Mouse (Mus musculus) heart, adult 2 months (tissue): ENCODE data around the gene Ace2. TPM values are rescaled to one million over a fixed set of nuclear protein-coding genes. Genes with fewer than 3 reads are reported as not detected.
A peak's percentile ranks its signal among the peaks of the same experiment; 100 is the strongest.

Experiments used
- DNase-seq, 2 experiments: peaks; one replicate each; pipeline ENCODE4 v3.0.0; 2021
- H3K27ac ChIP-seq: fragments of 200-600 bp; 2 replicates; pipeline ENCODE4 v1.8.1; 2022
- H3K27me3 ChIP-seq: fragments of 200-500 bp; 2 replicates; pipeline ENCODE4 v1.6.1; 2012; ENCODE audit warnings: mild to moderate bottlenecking, low read length, inconsistent platforms, mixed read lengths; ENCODE audit not compliant: control insufficient read depth, insufficient read depth
- H3K36me3 ChIP-seq: fragments of 200-500 bp; 2 replicates; pipeline ENCODE4 v1.6.1; 2012; ENCODE audit warnings: low read length, inconsistent platforms; ENCODE audit not compliant: control insufficient read depth, insufficient read depth
- H3K4me1 ChIP-seq: fragments of 200-500 bp; 2 replicates; pipeline ENCODE4 v1.6.1; 2011; ENCODE audit warnings: low read length; ENCODE audit not compliant: control insufficient read depth, insufficient read depth
- H3K4me3 ChIP-seq: fragments of 200-600 bp; 2 replicates; pipeline ENCODE4 v1.8.1; 2022
- H3K79me2 ChIP-seq: fragments of 200-500 bp; replicated peaks from 2 replicates; pipeline ENCODE4 v1.6.1; 2012; ENCODE audit warnings: mild to moderate bottlenecking, inconsistent platforms, low read length, moderate library complexity, mixed read lengths; ENCODE audit not compliant: control insufficient read depth, insufficient read depth
- H3K9ac ChIP-seq: fragments of 200-500 bp; 2 replicates; pipeline ENCODE4 v1.6.1; 2012; ENCODE audit warnings: low read depth, mild to moderate bottlenecking, control low read depth, inconsistent platforms, low read length, mixed read lengths
- CTCF ChIP-seq: fragments of 200-600 bp; IDR thresholded peaks from 2 replicates; pipeline ENCODE4 v1.8.1; 2022; ENCODE audit warnings: antibody characterized with exemption, mild to moderate bottlenecking, moderate library complexity
- EP300 ChIP-seq: fragments of 200-500 bp; IDR thresholded peaks from 2 replicates; pipeline ENCODE4 v1.6.1; 2011; ENCODE audit warnings: low read depth, low read length, control low read depth; ENCODE audit not compliant: insufficient read depth
- POLR2A ChIP-seq: fragments of 200-500 bp; IDR thresholded peaks from 2 replicates; pipeline ENCODE4 v1.6.1; 2011; ENCODE audit warnings: mild to moderate bottlenecking, low read depth, low read length, control low read depth; ENCODE audit not compliant: insufficient read depth
- WGBS: fragments of 180-500 bp; shearing (Covaris S2); methylation state at CpG from one replicate; pipeline ENCODE4 v1.1.7; 2018; 5-methylcytosine and 5-hydroxymethylcytosine counted together
- intact Hi-C: fragments of 180-260 bp; cut with DNase I; formaldehyde crosslinking; loops from one replicate; pipeline ENCODE4 v1.15.1; 2025
- polyA plus RNA-seq: library from polyadenylated mRNA; depleted of rRNA; stranded (reverse); fragments of >200 nt; gene quantifications from 2 replicates; pipeline ENCODE4 v1.2.3, GENCODE M21; 2012; rRNA removed
- total RNA-seq, 2 experiments: library from RNA; stranded (reverse); gene quantifications; 2 replicates each; pipeline ENCODE4 v1.2.3; 2021

Gene Ace2
- total and polyA plus RNA-seq, 3 experiments: 0.51 to 1.6 (median 1.1) TPM

- H3K4me3 ChIP-seq: no peak overlapping the region
- DNase-seq: no peak
- H3K4me1 ChIP-seq: no peaks in the 10 kb centered on the region
- intact Hi-C loops: loop anchor here (10.0 kb wide), 1 partner anchor 1275 kb away; no protein-coding TSS in a partner anchor
- no peaks in the 10 kb centered on the region for H3K79me2 ChIP-seq
- no peak for TF ChIP-seq EP300
- no peak for TF ChIP-seq POLR2A
- TF ChIP-seq CTCF: no peak
- H3K9ac ChIP-seq: no peak overlapping the region
- H3K27ac ChIP-seq: no peak overlapping the region
- H3K27me3 ChIP-seq: no peaks in the 10 kb centered on the region
- no peaks in the 10 kb centered on the region for H3K36me3 ChIP-seq
Measured at GRCm38 (mm10) chrX:164189880-164190279, 50.7 kb downstream of the Ace2 start.

DNA sequence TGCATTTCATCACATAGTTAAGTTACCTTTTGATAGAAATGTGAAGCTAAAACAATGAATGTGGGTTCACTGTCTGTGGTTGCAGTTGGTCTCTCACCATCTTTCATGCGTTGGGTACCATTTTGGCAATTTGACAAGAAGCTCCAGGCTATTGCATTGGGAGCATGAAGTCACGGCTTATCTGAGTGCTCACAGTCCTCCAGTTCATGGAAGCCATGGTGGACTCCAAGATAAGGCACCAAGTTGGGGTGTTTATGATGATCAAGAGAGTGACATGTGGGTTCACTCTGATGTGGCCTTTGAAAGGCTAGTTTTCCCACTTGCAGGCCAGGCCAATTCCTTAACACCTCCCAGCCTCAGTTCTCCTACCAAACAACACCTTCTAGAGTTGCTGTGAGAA is 58.5 kb downstream of the Ace2 start:
- TF ChIP-seq CTCF: no peak
- TF ChIP-seq POLR2A: no peak
- WGBS: 78% methylated on average over 2 of the region's 2 CpGs
- no peaks in the 10 kb centered on the region for H3K27me3 ChIP-seq
- no peak overlapping the region for H3K9ac ChIP-seq
- no peak overlapping the region for H3K27ac ChIP-seq
- no peaks in the 10 kb centered on the region for H3K4me1 ChIP-seq
- intact Hi-C loops: no loop called here
- H3K4me3 ChIP-seq: no peak overlapping the region
- no peaks in the 10 kb centered on the region for H3K79me2 ChIP-seq
- H3K36me3 ChIP-seq: no peaks in the 10 kb centered on the region
- no peak for DNase-seq

DNA sequence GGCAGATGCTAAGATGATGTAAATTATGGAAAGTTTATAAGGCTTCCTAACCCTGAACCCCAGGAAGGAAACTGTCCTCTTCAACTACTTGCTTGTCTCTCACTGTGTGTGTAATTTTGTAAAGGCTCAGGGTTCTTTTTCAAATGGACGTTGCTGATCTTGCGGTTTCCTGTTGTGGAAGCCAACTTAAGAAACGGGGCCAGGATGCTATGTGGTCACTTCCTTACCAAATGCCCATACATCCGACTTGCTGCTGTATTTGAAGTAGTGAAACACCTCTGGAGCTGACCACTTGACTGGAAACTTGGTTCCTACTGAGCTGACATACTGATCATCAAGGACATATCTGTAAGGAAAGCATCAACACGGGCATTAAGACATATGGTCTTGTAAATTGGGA is 61.4 kb downstream of the Ace2 start:
- TF ChIP-seq CTCF (no peak), EP300 (no peak), POLR2A (no peak)
- Histone ChIP-seq H3K79me2 (no peaks in the 10 kb centered on the region), H3K27ac (no peak overlapping the region), H3K36me3 (no peaks in the 10 kb centered on the region), H3K4me1 (no peaks in the 10 kb centered on the region), H3K9ac (no peak overlapping the region), H3K4me3 (no peak overlapping the region), H3K27me3 (no peaks in the 10 kb centered on the region)
- WGBS: 48% methylated on average over 5 of the region's 5 CpGs
- no peak for DNase-seq
- intact Hi-C loops: no loop called here

DNA sequence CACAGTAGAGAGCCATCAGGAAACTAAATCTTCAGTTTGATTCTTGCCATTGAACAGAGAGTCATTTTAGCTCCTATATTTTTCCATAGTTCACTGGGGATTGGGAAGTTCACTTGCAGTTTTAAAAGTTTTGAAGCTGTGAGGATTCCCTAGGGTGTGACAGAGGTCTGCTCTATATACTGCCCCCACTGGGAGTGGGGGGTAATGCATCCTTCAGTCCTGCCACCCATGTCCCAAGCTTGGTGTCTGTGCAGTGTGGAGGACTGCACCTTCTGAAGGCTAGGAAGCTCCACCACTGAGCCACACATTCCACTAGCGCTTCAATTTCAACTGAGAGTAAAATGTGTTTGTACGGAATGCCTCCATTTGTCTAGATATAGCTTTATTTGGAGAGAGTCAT is 82.9 kb downstream of the Ace2 start:
- Histone ChIP-seq H3K79me2 (no peaks in the 10 kb centered on the region), H3K4me1 (no peaks in the 10 kb centered on the region), H3K4me3 (no peak overlapping the region), H3K36me3 (no peaks in the 10 kb centered on the region), H3K27ac (no peak overlapping the region), H3K9ac (no peak overlapping the region), H3K27me3 (no peaks in the 10 kb centered on the region)
- intact Hi-C loops: no loop called here
- WGBS: 68% methylated on average over 2 of the region's 2 CpGs
- DNase-seq: no peak
- TF ChIP-seq POLR2A (no peak), CTCF (peak; percentile 63)

DNA sequence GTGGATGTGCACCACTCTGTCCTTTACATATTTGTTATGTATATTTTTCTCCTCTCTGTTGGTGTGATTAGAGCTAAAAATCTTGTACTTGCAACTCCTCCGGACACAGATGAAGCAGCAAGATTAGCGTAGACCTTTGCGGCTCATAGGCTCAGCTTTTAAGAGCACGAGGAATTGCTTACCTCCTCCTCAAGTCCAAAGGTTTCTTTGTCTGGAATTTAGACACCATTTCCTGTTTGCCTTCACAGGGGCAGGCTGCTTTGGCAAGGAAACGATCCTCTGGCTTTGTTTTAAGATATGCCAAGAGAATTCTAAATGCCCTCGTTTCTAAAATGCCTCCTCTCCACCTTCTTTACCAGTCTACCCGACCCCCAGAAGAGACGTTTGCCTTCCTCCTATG is 94.2 kb downstream of the Ace2 start:
- no peak for DNase-seq
- TF ChIP-seq CTCF (no peak), EP300 (no peak), POLR2A (no peak)
- no peaks in the 10 kb centered on the region for H3K79me2 ChIP-seq
- no peak overlapping the region for H3K27ac ChIP-seq
- H3K27me3 ChIP-seq: no peaks in the 10 kb centered on the region
- H3K4me3 ChIP-seq: no peak overlapping the region
- 48% methylated on average over 8 of the region's 8 CpGs for WGBS
- H3K4me1 ChIP-seq: no peaks in the 10 kb centered on the region
- H3K36me3 ChIP-seq: no peaks in the 10 kb centered on the region
- H3K9ac ChIP-seq: no peak overlapping the region
- intact Hi-C loops: no loop called here

Other genes with a start within 250 kb of the Ace2 start
- gene Ap1s2, start 230.3 kb upstream of the Ace2 start, total RNA-seq: 10 to 100 TPM; 21.5 to 26.2 TPM
- gene Ap1s2, start 230.3 kb upstream of the Ace2 start, polyA plus RNA-seq: 8.0 and 10.1 TPM in 2 replicates
- 10 to 100 TPM in 1 of 2 experiments, 1 to 10 TPM in 1; 7.9 to 12.9 TPM for gene Zrsr2, start 180.7 kb upstream of the Ace2 start, total RNA-seq
- gene Zrsr2, start 180.7 kb upstream of the Ace2 start, polyA plus RNA-seq: 3.6 and 5.5 TPM in 2 replicates
- 1 to 10 TPM in 1 of 2 experiments, under 1 TPM in 1; 0.55 to 1.2 TPM for gene Car5b, start 111.3 kb upstream of the Ace2 start, total RNA-seq
- gene Car5b, start 111.3 kb upstream of the Ace2 start, polyA plus RNA-seq: 2.0 and 3.1 TPM in 2 replicates
- 1 to 10 TPM; 2.8 to 4.3 TPM for gene Siah1b, start 62.8 kb upstream of the Ace2 start, total RNA-seq
- gene Siah1b, start 62.8 kb upstream of the Ace2 start, polyA plus RNA-seq: 4.8 and 6.5 TPM in 2 replicates
- not detected for gene Cltrn, start 50.5 kb upstream of the Ace2 start, total RNA-seq
- not detected in 2 replicates for gene Cltrn, start 50.5 kb upstream of the Ace2 start, polyA plus RNA-seq
- gene Bmx, start 118.9 kb downstream of the Ace2 start, total RNA-seq: 1 to 10 TPM; 2.0 to 2.3 TPM
- gene Bmx, start 118.9 kb downstream of the Ace2 start, polyA plus RNA-seq: 1.2 and 2.0 TPM in 2 replicates
- gene Pir, start 130.0 kb downstream of the Ace2 start, total RNA-seq: 1 to 10 TPM; 6.3 to 6.6 TPM
- 2.8 and 2.9 TPM in 2 replicates for gene Pir, start 130.0 kb downstream of the Ace2 start, polyA plus RNA-seq
- gene Vegfd, start 234.0 kb downstream of the Ace2 start, total RNA-seq: 1 to 10 TPM; 1.4 to 2.8 TPM
- 2.0 and 3.0 TPM in 2 replicates for gene Vegfd, start 234.0 kb downstream of the Ace2 start, polyA plus RNA-seq